Mouse (Mus musculus) brown adipose tissue, adult 24 weeks (tissue): ENCODE data around the gene Serpinb1a. TPM values are rescaled to one million over a fixed set of nuclear protein-coding genes. Genes with fewer than 3 reads are reported as not detected.

Source experiments
- H3K27ac ChIP-seq: fragments of 200-500 bp; replicated peaks from 2 replicates; pipeline ENCODE4 v1.5.1; 2012; ENCODE audit warnings: low read depth, mild to moderate bottlenecking, low read length
- H3K4me1 ChIP-seq: fragments of 200-500 bp; 2 replicates; pipeline ENCODE4 v1.6.1; 2012; ENCODE audit warnings: low read length, mixed read lengths; ENCODE audit not compliant: control insufficient read depth, insufficient read depth, insufficient read length
- H3K4me3 ChIP-seq: fragments of 200-500 bp; 2 replicates; pipeline ENCODE4 v1.5.1; 2012; ENCODE audit warnings: low read depth, mild to moderate bottlenecking, low read length, moderate library complexity; ENCODE audit not compliant: insufficient read depth
- polyA plus RNA-seq: library from polyadenylated mRNA; stranded (reverse); fragments of >200 nt; gene quantifications from 2 replicates; pipeline ENCODE4 v1.2.4, GENCODE M21; 2012; ENCODE audit not compliant: missing spikeins, insufficient read depth, insufficient read length

Gene Serpinb1a
- polyA plus RNA-seq, 1 experiment = 2.0 TPM

GRCm38 (mm10) chr13:32852539-32852938 lies 1.6 kb upstream of the Serpinb1a start:
- no peak overlapping the region for H3K27ac ChIP-seq
- no peak overlapping the region for H3K4me3 ChIP-seq
- peaks cover 11% of the 10 kb centered on the region; the same call in 1 of the 2 replicates for H3K4me1 ChIP-seq

GRCm38 (mm10) chr13:32851967-32852366 lies 982 bp upstream of the Serpinb1a start:
- Histone ChIP-seq H3K27ac (no peak overlapping the region), H3K4me1 (peaks cover 11% of the 10 kb centered on the region; the same call in 1 of the 2 replicates), H3K4me3 (no peak overlapping the region)

GRCm38 (mm10) chr13:32850156-32850555 lies 829 bp downstream of the Serpinb1a start:
- H3K27ac ChIP-seq = no peak overlapping the region
- H3K4me3 ChIP-seq = 0 out of 2 replicates have a peak overlapping the region, but pooled peaks have one; percentile 7
- H3K4me1 ChIP-seq = peaks cover 11% of the 10 kb centered on the region; the same call in 1 of the 2 replicates

- peaks cover 11% of the 10 kb centered on the region; the same call in 1 of the 2 replicates for H3K4me1 ChIP-seq
- H3K4me3 ChIP-seq = no peak overlapping the region
- H3K27ac ChIP-seq = no peak overlapping the region
Measured at GRCm38 (mm10) chr13:32849531-32850123, 1.4 kb downstream of the Serpinb1a start.

GRCm38 (mm10) chr13:32849092-32849491 lies 1.9 kb downstream of the Serpinb1a start:
- peaks cover 11% of the 10 kb centered on the region; the same call in 1 of the 2 replicates for H3K4me1 ChIP-seq
- no peak overlapping the region for H3K4me3 ChIP-seq
- no peak overlapping the region for H3K27ac ChIP-seq

GRCm38 (mm10) chr13:32846221-32846620 lies 4.8 kb downstream of the Serpinb1a start:
- H3K4me3 ChIP-seq = no peak overlapping the region
- H3K27ac ChIP-seq = no peak overlapping the region
- H3K4me1 ChIP-seq = peaks cover 11% of the 10 kb centered on the region; the same call in 1 of the 2 replicates

- Histone ChIP-seq H3K4me3 (no peak overlapping the region), H3K4me1 (no peaks in the 10 kb centered on the region), H3K27ac (no peak overlapping the region)
Measured at GRCm38 (mm10) chr13:32841349-32841748, 9.6 kb downstream of the Serpinb1a start.

- Histone ChIP-seq H3K27ac (no peak overlapping the region), H3K4me1 (no peaks in the 10 kb centered on the region), H3K4me3 (no peak overlapping the region)
Measured at GRCm38 (mm10) chr13:32839314-32839713, 11.7 kb downstream of the Serpinb1a start.

GRCm38 (mm10) chr13:32834513-32834912 lies 16.5 kb downstream of the Serpinb1a start:
- no peaks in the 10 kb centered on the region for H3K4me1 ChIP-seq
- H3K4me3 ChIP-seq = no peak overlapping the region
- H3K27ac ChIP-seq = no peak overlapping the region

- Histone ChIP-seq H3K4me1 (no peaks in the 10 kb centered on the region), H3K27ac (no peak overlapping the region), H3K4me3 (no peak overlapping the region)
Measured at GRCm38 (mm10) chr13:32833237-32833636, 17.7 kb downstream of the Serpinb1a start.

GRCm38 (mm10) chr13:32832776-32833175 lies 18.2 kb downstream of the Serpinb1a start:
- Histone ChIP-seq H3K27ac (no peak overlapping the region), H3K4me3 (no peak overlapping the region), H3K4me1 (no peaks in the 10 kb centered on the region)

GRCm38 (mm10) chr13:32831505-32832273 lies 19.3 kb downstream of the Serpinb1a start:
- no peak overlapping the region for H3K27ac ChIP-seq
- no peak overlapping the region for H3K4me3 ChIP-seq
- H3K4me1 ChIP-seq = no peaks in the 10 kb centered on the region

GRCm38 (mm10) chr13:32828886-32829285 lies 22.1 kb downstream of the Serpinb1a start:
- Histone ChIP-seq H3K27ac (no peak overlapping the region), H3K4me3 (no peak overlapping the region), H3K4me1 (no peaks in the 10 kb centered on the region)

- Histone ChIP-seq H3K27ac (no peak overlapping the region), H3K4me1 (no peaks in the 10 kb centered on the region), H3K4me3 (no peak overlapping the region)
Measured at GRCm38 (mm10) chr13:32827951-32828350, 23.0 kb downstream of the Serpinb1a start.

- Histone ChIP-seq H3K4me3 (no peak overlapping the region), H3K4me1 (no peaks in the 10 kb centered on the region), H3K27ac (no peak overlapping the region)
Measured at GRCm38 (mm10) chr13:32827111-32827822, 23.7 kb downstream of the Serpinb1a start.
